ENCODE assay signal across 8 mouse cellular contexts in the genomic region with DNA sequence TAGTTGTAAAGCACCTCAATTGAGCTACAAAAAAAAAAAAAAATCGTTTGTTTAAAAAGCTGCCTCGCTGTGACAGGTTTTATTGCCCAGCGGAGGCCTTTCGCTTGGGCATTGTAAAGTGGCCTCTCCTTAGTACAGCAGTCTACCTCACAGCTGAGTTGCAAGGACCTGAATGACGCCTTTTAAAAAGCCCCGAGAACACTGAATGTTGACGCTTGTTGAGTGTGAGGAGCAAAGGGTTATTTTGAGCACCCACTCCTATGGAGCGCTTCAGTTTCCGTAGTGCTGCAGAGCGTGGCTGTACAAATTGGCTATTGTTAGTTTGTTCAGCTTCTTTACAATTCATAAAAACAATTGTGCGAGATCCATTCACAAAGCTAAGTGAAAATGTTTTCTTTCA. TPM values are rescaled to one million over a fixed set of nuclear protein-coding genes. Genes with fewer than 3 reads are reported as not detected.
DNase-seq lines count a peak whose midpoint lies in the region; ATAC-seq and TF ChIP-seq lines count a peak whose summit lies in the region.

No protein-coding gene starts in this region.

- no peak for TF ChIP-seq POLR2A in bone marrow macrophage, adult 2 months (IDR thresholded peaks at IDR 0.05; ENCODE audit: borderline replicate concordance, low read depth, low read length)

- DNase-seq in left cerebral cortex, adult 2 months (ENCODE audit: extremely low spot score in 1 of 2, low spot score in 2 of 2), result no peak
- no peak for DNase-seq in left cerebral cortex, postnatal 14 days (ENCODE audit: low spot score in 2 of 2)
- DNase-seq in heart, postnatal 10 days, result peak; percentile 13 to 23
- peak; percentile 7 for DNase-seq in lung, postnatal 10 days
- DNase-seq in urinary bladder, postnatal 14 days (ENCODE audit: low spot score), result no peak
- DNase-seq in right cerebral cortex, postnatal 4 days, result no peak

- intact Hi-C loops in left cerebral cortex, adult 2 months (cut with DNase I), result loop anchor here (2.0 to 5.0 kb wide), 3 partner anchors 30 to 152 kb away; a partner anchor contains a TSS
- intact Hi-C loops in left cerebral cortex, postnatal 14 days (cut with DNase I), result loop anchor here (5.0 to 10.0 kb wide), 2 partner anchors 107 to 154 kb away; a partner anchor contains a TSS
- intact Hi-C loops in heart, postnatal 10 days (cut with DNase I), result loop anchor here (2.0 to 5.0 kb wide), 3 partner anchors 30 to 147 kb away; a partner anchor contains a TSS

- ATAC-seq in frontal cortex, adult (ENCODE audit: low TSS enrichment), result no peak

- H3K4me3 ChIP-seq in left cerebral cortex, adult 2 months, result peak overlapping the region; percentile 73
- H3K4me3 ChIP-seq in bone marrow macrophage, adult 2 months (ENCODE audit: insufficient read depth, low read length), result peak overlapping the region; percentile 92

- TF ChIP-seq CTCF in left cerebral cortex, adult 2 months (IDR thresholded peaks at IDR 0.05), result no peak
- TF ChIP-seq CTCF in bone marrow macrophage, adult 2 months (IDR thresholded peaks at IDR 0.05; ENCODE audit: low read depth, low read length), result no peak

- H3K27ac ChIP-seq in left cerebral cortex, adult 2 months, result peak overlapping the region; percentile 94
- H3K27ac ChIP-seq in bone marrow macrophage, adult 2 months (ENCODE audit: insufficient read depth, low read depth, low read length), result peak overlapping the region; percentile 57

- peaks cover 10% of the 10 kb centered on the region for H3K4me1 ChIP-seq in bone marrow macrophage, adult 2 months (ENCODE audit: control insufficient read depth, insufficient read depth, low read length)

RNA-seq across cellular contexts. Expression of a gene that starts 1.4 kb away (rescaled TPM):
- total RNA-seq in left cerebral cortex, adult 2 months (2021), result 100 to 1,000 TPM; 108 to 114 TPM
- 100 to 1,000 TPM; 131 to 139 TPM for total RNA-seq in left cerebral cortex, postnatal 14 days (2021)
- polyA plus RNA-seq in bone marrow macrophage, adult 2 months (2012; ENCODE audit: insufficient read depth, insufficient read length, missing spikeins), result 151 and 154 TPM in 2 replicates
- total RNA-seq in heart, postnatal 10 days (2021), result 100 to 1,000 TPM; 127 to 134 TPM

RNA-seq across cellular contexts. Expression of a gene that starts 30.4 kb away (rescaled TPM):
- total RNA-seq in left cerebral cortex, adult 2 months (2021), result 1 to 10 TPM; 8.6 to 9.5 TPM
- 1 to 10 TPM; 8.5 to 9.2 TPM for total RNA-seq in left cerebral cortex, postnatal 14 days (2021)
- polyA plus RNA-seq in bone marrow macrophage, adult 2 months (2012; ENCODE audit: insufficient read depth, insufficient read length, missing spikeins), result 3.8 and 4.0 TPM in 2 replicates
- 1 to 10 TPM; 5.8 to 6.1 TPM for total RNA-seq in heart, postnatal 10 days (2021)

RNA-seq across cellular contexts. Expression of a gene that starts 53.8 kb away (rescaled TPM):
- total RNA-seq in left cerebral cortex, adult 2 months (2021), result under 1 TPM; 0.07 to 0.14 TPM
- total RNA-seq in left cerebral cortex, postnatal 14 days (2021), result under 1 TPM; 0.15 to 0.17 TPM
- polyA plus RNA-seq in bone marrow macrophage, adult 2 months (2012; ENCODE audit: insufficient read depth, insufficient read length, missing spikeins), result 0.04 TPM in 1 of 2 replicates, not detected in the other
- under 1 TPM; 0.05 TPM for total RNA-seq in heart, postnatal 10 days (2021)

Comparison
In these comparisons a context has a peak if more than half of its experiments do, and no peak if none do; other contexts are left out.
1. DNase-seq: peak in heart, postnatal 10 days (2 of 2) and lung, postnatal 10 days (single experiment); none in left cerebral cortex, adult 2 months (0 of 2), left cerebral cortex, postnatal 14 days (0 of 2), urinary bladder, postnatal 14 days (single experiment) and right cerebral cortex, postnatal 4 days (single experiment).